Mouse (Mus musculus) megakaryocyte, adult 5-6 weeks (primary cell): ENCODE results near the gene Dnah2. TPM values are rescaled to one million over a fixed set of nuclear protein-coding genes. Genes with fewer than 3 reads are reported as not detected.
"Not testable (repeated sequence)": the region's sequence is repeated elsewhere in the genome, so short reads cannot be mapped to it uniquely, and the experiment has no call there.

Source experiments
- ATAC-seq: 2 replicates; pipeline ENCODE4 v1.8.0; 2016; ENCODE audit warnings: mild to moderate bottlenecking, inconsistent platforms; ENCODE audit not compliant: poor library complexity, severe bottlenecking
- total RNA-seq, 2 experiments: library from RNA; stranded (forward) in 1 of 2; stranded (reverse) in 1 of 2; fragments of 153-499, 151-499 nt in 1 of 2; fragments of 221-1000, 200-1000 nt in 1 of 2; gene quantifications; 2 replicates each; pipeline versions ENCODE4 v1.2.3 to v1.2.4; 2015 to 2017

Dnah2 gene
- total RNA-seq, 2 experiments from 2014 or later, result 0.54 to 2.1 TPM

GRCm38 (mm10) chr11:69532480-69533150 lies 16.3 kb downstream of the Dnah2 start:
- ATAC-seq, result no peak

- not testable (repeated sequence) for ATAC-seq
These were observed 18.2 kb downstream of the Dnah2 start for GRCm38 (mm10) chr11:69530755-69531154.

GRCm38 (mm10) chr11:69530281-69530680 lies 18.6 kb downstream of the Dnah2 start:
- ATAC-seq, result not testable (repeated sequence)

GRCm38 (mm10) chr11:69528031-69528390 lies 20.9 kb downstream of the Dnah2 start:
- no peak for ATAC-seq

GRCm38 (mm10) chr11:69527098-69528030 lies 21.5 kb downstream of the Dnah2 start:
- ATAC-seq, result no peak

GRCm38 (mm10) chr11:69526631-69527030 lies 22.3 kb downstream of the Dnah2 start:
- ATAC-seq, result no peak

GRCm38 (mm10) chr11:69525661-69526060 lies 23.2 kb downstream of the Dnah2 start:
- no peak for ATAC-seq

GRCm38 (mm10) chr11:69523651-69524050 lies 25.3 kb downstream of the Dnah2 start:
- ATAC-seq, result no peak

- no peak for ATAC-seq
These were observed 27.3 kb downstream of the Dnah2 start for GRCm38 (mm10) chr11:69521526-69522149.

- no peak for ATAC-seq
These were observed 28.9 kb downstream of the Dnah2 start for GRCm38 (mm10) chr11:69519976-69520375.

GRCm38 (mm10) chr11:69516661-69517060 lies 32.2 kb downstream of the Dnah2 start:
- peak; percentile 50; the same call in 1 of the 2 replicates for ATAC-seq

GRCm38 (mm10) chr11:69516151-69516640 lies 32.7 kb downstream of the Dnah2 start:
- peak; percentile 58 for ATAC-seq

- ATAC-seq, result peak; percentile 71
These were observed 35.1 kb downstream of the Dnah2 start for GRCm38 (mm10) chr11:69513840-69514239.

- ATAC-seq, result no peak
These were observed 38.0 kb downstream of the Dnah2 start for GRCm38 (mm10) chr11:69510796-69511496.

GRCm38 (mm10) chr11:69503863-69504280 lies 45.0 kb downstream of the Dnah2 start:
- ATAC-seq, result no peak

GRCm38 (mm10) chr11:69501555-69501954 lies 47.4 kb downstream of the Dnah2 start:
- ATAC-seq, result no peak

GRCm38 (mm10) chr11:69499140-69499539 lies 49.8 kb downstream of the Dnah2 start:
- ATAC-seq, result no peak

- no peak for ATAC-seq
These were observed 57.2 kb downstream of the Dnah2 start for GRCm38 (mm10) chr11:69491711-69492110.

GRCm38 (mm10) chr11:69490898-69491297 lies 58.0 kb downstream of the Dnah2 start:
- no peak for ATAC-seq

- ATAC-seq, result no peak
These were observed 61.4 kb downstream of the Dnah2 start for GRCm38 (mm10) chr11:69487474-69487873.

- ATAC-seq, result no peak
These were observed 71.3 kb downstream of the Dnah2 start for GRCm38 (mm10) chr11:69477645-69478044.
